Mouse (Mus musculus) urinary bladder, postnatal 14 days (tissue): ENCODE measurements around the gene Taf15.

Experiments used
- DNase-seq: peaks from one replicate; pipeline ENCODE4 v3.0.0; 2021; ENCODE audit warnings: low spot score

Gene Taf15

GRCm38 (mm10) chr11:83457912-83458601 lies 14.8 kb upstream of the Taf15 start:
- no peak for DNase-seq

DNA sequence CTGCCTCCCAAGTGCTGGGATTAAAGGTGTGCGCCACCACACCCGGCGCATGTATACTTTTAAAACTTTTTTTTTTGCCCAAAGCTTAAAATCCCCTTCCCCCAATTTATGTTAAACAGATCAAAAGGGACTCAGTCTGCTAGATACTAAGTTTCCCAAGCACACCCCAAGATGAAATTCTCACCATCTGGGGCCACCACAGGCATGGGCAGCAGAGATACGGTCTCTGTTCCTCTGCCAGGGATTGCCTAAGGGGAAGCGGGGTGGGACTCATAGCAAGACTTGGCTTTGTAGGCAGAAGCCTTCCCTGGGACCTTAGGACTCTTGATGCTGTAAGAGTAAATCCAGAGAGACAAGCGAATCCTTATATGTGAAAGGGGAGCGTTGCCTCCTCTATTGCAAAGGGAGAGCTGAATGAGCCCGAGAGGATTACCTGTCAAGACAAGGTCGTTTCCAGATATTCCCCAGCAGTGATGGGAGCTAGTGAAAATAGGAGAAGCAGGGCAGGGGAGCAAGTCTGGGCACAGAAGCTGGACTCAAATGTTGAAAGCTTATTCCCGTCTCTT lies 11.3 kb upstream of the Taf15 start:
- no peak for DNase-seq

- peak; percentile 73 for DNase-seq
These were observed 10.1 kb upstream of the Taf15 start, which contains the start of gene Mmp28 for GRCm38 (mm10) chr11:83462711-83463244. Gene Mmp28, minus strand, starts transcription at chr11:83463071.

DNA sequence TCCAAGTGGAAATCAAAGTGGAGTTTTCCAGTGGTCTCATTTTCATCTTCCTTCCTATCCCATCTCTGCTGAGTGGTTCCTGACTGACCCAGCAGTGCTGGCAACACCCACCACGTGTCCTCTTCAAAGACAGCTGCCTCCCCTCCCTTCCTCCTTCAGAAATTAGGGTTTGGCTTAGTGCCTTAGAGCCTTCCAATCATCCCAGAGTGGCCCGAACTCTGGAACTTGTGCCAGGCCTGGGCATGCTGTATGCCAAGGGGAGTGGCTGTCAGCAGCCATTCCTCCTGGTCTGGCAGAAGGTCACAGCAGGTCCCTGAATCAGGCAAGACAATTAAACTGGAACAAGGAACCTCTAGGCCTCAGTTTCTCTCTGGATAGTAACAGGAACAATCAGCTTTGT lies 6.9 kb upstream of the Taf15 start:
- DNase-seq, result peak; percentile 47

- peak; percentile 52 for DNase-seq
These were observed 5.7 kb upstream of the Taf15 start for GRCm38 (mm10) chr11:83467120-83467652.

GRCm38 (mm10) chr11:83468765-83469164 lies 4.1 kb upstream of the Taf15 start:
- DNase-seq, result no peak

- DNase-seq, result no peak
These were observed 1.1 kb upstream of the Taf15 start for GRCm38 (mm10) chr11:83471766-83472165.

DNA sequence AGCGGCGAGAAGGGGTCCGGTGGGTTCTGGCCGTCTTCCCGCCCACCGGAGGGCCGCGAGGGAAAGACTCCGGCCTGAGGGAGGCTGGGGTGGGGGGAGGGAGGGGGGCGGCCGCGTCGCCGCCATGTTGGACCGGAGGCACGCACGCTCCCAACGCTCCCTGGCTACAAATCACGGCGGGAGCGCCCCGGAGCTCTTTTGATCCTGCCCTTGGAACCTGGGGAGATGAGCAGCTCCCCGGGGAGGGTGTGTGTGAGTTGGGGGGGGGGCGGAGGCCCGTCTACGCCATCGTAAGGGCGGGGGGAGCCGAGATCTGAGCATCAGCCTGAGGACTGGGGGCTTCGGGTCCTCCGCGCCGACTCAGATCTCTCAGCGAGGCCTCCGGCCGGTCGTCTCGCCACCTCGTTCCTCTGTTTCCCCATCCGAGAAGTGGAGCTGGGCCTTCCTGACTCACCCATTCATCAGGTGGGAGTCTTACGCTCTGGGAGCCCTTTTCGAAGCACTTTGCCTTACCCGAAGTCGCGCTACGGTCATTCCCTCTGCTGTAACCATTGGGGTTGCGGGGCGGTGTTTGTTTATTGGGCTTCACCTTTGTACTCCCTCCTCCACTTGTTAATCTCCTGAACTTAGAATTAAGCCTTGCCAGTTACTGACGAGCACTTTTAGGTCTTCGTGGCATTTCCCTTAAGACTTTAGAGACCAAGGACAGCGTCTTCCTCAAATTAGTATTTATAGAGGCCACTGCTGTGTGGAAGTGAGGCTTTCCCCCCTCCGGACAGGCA lies 540 bp downstream of the Taf15 start:
- DNase-seq, result peak; percentile 23

DNA sequence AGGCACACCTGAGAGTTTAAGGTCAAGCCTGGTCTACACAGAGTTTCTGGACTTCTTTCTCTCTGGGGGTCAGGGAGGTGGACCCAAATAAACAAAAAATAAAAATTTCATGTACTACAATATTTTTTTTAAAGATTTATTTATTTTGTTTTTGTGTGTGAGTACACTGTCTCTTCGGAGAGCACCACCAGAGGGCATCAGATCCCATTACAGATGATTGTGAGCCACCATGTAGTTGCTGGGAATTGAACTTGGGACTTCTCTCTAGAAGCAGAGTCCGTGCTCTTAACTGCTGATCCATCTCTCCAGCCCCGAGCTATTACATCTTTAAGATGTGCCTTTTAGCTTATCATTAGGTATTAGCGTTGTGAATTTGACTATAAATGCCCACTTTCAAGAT lies 18.6 kb downstream of the Taf15 start:
- DNase-seq, result no peak

GRCm38 (mm10) chr11:83495571-83495970 lies 22.7 kb downstream of the Taf15 start:
- no peak for DNase-seq

DNA sequence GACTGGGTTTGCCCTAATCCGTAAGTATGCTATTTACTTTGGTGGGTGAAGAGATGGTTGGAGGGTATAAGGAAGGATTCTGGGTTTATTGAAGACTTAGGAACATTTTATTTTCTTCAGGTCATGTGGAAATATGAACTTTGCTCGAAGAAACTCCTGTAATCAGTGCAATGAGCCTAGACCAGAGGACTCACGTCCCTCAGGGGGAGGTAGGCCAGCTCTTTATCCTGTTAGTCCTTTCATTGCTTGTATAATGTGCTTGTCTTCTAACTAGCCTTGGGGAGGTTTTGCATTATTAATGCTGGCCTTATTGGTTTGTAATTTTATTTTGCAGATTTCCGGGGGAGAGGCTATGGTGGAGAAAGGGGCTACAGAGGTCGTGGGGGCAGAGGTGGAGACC lies 31.4 kb downstream of the Taf15 start:
- no peak for DNase-seq

DNA sequence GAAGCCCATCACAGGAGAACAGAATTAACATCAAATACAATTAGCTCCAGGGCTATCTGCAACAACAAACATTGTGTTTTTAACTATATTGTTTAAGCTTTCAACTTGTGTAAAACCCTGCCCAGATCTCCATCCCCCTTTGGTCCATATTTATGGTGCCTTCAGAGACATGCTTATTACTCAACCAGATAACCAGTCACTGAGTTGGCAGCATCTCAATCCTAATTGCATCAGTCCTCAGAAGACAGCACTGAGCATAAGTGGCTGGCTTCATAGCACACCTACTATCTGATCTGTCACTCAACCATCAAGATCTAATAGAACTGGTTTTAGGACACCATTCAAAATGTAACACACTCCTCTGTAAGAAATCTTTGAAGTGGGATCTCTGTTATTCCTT lies 36.6 kb downstream of the Taf15 start:
- no peak for DNase-seq

GRCm38 (mm10) chr11:83517153-83517552 lies 44.3 kb downstream of the Taf15 start:
- no peak for DNase-seq

GRCm38 (mm10) chr11:83518371-83518770 lies 45.5 kb downstream of the Taf15 start:
- DNase-seq, result no peak

- DNase-seq, result no peak
These were observed 49.2 kb downstream of the Taf15 start, which contains the start of gene Heatr9 for GRCm38 (mm10) chr11:83522075-83522474. Gene Heatr9, minus strand, starts transcription at chr11:83522175.

DNA sequence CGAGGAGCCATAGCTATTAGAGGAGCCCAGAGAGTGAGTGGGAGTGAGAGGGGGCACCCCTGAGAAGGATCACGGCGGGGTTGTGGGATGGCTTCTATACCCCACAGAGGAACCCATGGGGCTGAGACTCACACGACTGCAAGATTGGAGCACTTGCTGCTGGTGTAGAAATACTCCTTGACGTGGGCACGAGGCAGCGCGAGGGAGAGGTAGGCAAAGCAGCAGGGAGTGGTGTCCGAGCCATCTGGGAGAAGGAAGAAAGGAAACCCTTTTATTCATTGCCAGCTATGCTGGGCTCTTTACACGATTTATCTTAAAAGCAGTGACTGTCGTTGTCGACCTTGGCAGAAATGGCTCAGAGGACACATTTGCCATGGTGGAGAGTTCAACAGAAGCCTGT lies 56.1 kb downstream of the Taf15 start:
- DNase-seq, result no peak

- DNase-seq, result no peak
These were observed 57.5 kb downstream of the Taf15 start, which contains the start of gene Ccl5 for GRCm38 (mm10) chr11:83530360-83530759. Gene Ccl5, minus strand, starts transcription at chr11:83530518.

DNA sequence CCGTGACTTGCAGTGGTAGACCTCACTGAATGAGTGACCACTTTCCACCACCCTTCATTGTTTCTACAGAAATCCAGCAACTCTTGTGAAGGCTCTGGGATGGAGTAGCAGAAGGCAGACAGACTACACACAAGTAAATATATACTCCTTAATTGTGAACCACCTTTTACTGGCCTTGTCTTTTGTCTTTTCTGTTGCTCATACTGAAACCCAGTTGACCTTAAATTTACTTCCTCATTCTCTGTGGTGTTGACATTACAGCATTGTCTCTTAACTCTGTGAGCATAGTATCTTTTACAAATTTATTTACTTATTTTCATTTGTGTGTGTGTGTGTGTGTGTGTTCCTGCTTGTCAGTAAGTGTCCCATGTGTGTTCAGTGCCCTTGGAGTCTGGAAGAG lies 60.3 kb downstream of the Taf15 start:
- DNase-seq, result no peak

GRCm38 (mm10) chr11:83534143-83534542 lies 61.3 kb downstream of the Taf15 start:
- DNase-seq, result no peak

- DNase-seq, result peak; percentile 65
These were observed 61.9 kb downstream of the Taf15 start for GRCm38 (mm10) chr11:83534609-83535423.

DNA sequence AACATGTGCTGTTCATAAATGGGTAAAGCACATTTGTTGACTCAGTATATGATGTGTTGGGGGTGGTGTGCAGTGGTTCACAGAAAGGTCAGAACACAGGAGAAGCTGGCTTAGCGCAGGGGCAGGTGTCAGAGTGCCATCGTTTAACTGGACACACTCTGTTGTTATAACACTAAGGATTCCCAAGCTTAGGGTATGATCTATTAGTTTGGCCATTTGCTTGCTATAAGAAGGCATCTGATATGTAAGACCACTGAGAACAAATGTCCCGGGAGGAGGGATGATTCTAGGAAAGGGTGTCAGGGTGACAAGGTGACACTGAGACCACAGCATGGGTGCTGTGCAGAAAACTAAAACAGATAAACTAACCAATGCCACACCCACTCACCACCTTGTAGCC lies 63.9 kb downstream of the Taf15 start:
- no peak for DNase-seq
